Mouse (Mus musculus) right cerebral cortex, adult 2 months (tissue): Measurements from ENCODE around the gene Rnase1.
A peak's percentile ranks its signal among the peaks of the same experiment; 100 is the strongest.
"Not testable (repeated sequence)": the region's sequence is repeated elsewhere in the genome, so short reads cannot be mapped to it uniquely, and the experiment has no call there.

Source experiments
- DNase-seq, 2 experiments: peaks; one replicate each; pipeline ENCODE4 v3.0.0; 2021 to 2022; ENCODE audit warnings: low spot score in 2 of 2

Rnase1 gene

DNA sequence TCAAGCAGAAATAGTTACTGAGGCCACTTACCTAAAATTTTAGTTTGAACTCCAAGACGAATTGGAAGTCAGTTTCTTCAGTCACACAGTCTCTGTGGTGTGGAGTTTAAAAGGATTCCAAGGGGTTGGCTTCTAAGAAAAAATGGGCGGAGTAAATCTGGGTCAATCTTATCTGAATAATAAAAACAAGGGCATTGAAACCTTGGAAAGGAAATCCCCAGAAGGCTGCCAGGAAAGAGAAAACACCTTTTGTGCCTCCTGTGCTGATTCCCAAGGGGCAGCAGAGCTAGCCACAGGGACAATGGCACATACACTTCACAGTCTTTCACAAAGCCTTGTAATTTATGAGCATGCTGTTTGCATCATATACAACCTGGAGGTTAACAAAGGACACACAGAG lies at the start of gene Rnase1:
TSS of gene Rnase1 (minus strand) at position 101 of the 400 bp plus-strand sequence.
- no peak for DNase-seq

DNA sequence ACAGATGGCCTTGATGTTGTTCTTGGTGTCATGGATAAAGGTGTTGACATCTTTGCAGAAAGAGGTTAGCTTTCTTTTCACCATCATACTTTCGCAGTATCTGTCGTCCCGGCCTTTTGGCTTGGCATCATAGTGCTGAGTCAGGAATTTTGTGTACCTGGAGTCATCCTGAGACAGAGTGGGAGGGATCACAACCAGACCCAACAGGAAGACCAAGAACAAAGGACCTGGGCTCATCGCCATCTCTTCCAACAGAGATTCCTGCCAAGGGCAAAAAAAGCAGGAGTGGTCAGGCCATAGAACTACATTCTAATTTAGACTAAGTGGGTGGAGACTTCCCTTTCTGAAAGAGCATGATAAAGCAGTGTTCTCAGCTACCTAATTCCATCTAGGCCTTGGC lies 49.1 kb upstream of the Rnase1 start:
- no peak for DNase-seq

DNA sequence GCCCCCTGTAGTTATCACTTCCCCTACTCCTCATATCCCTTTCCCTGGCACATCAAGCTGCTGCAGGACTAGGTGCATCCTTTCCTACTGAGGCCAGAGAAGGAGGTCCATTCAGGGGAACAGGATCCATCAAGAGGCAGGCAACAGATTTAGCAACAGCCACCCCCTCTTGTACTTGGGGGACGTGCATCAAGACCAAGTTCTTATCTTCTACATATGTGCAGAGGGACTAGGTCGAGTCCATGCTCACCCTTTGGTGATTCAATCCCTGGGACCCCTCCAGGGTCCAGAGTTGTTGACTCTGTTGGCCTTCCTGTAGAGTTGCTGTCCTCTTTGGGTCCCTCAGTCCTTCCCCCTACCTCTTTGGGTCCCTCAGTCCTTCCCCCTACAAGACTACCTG lies 34.5 kb upstream of the Rnase1 start:
- DNase-seq, result not testable (repeated sequence)

DNA sequence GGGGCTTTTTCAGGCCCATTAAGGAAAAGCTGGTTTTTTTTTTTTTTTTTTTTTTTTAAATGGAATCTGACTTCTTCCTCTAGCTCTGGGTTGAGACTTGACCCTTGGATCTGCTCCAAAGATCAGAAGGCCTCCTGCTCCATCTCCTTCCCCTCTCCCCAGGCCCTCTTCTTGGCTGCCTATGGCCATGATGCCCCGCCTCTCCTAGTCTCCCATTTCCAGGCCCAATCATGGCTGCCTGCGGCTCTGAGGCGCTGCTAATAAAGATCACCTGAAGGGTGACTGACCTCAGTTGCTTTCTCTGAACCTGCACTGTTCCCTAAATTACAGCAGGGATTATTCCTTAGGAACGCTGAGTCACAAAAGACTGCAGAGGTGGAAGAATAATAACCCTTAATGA lies 27.3 kb upstream of the Rnase1 start:
- DNase-seq, result no peak

- DNase-seq, result peak; percentile 7 to 9
These were observed 26.4 kb upstream of the Rnase1 start for GRCm38 (mm10) chr14:51172947-51173346.

DNA sequence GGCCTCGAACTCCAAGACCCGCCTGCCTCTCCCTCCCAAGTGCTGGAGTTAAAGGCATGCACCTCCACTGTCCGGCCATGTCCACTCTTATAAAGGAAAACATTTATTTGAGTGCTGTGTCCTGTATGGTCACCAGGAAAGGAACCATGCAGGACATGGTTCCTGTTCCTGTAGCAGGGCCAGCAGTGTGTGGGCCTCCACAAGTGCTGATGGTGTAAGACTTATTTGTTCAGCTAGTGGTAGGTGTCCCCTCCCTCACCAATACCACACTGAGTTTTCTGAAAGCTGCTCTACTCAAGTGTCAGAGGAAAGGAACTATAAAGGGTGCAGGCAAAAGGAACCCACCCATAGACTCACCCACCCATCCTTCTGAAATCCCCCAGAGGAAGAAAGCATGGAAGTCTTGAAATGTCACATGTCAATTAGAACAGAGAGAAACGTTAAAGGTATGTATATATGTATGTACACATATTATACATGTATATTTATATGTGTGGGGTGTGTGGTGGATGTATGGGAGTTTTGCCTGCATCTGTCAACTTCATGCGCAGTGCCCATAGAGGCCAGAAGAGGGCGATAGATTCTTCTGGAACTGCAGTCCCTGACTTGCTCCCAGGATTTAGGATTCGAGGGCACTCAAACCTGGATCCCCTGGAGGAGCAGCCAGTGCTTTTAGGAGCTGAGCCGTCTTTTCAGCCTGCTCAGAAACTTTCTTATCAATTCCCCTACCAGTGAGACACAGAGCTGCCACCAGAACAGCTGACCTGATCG lies 25.7 kb upstream of the Rnase1 start:
- DNase-seq, result peak; percentile 15 to 26

DNA sequence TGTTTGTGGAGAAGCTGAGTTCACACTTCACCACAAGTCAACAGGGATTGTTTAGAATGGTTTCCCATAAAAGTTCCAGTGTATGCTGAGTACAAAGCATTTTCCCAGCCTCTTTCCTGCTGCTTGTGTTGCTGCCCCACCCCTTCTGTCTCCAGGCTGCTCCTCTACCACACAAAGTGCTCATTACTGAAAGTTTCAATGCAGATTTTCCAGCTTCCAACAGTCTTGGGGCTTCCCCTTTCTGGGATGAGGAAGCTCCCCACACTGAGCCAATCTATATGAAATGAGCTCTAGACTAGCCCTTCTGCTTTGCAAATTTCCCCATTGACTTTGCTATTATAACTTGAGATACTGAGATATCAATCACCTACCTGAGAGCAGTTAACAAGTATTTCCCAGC lies 19.5 kb upstream of the Rnase1 start:
- DNase-seq, result no peak

DNA sequence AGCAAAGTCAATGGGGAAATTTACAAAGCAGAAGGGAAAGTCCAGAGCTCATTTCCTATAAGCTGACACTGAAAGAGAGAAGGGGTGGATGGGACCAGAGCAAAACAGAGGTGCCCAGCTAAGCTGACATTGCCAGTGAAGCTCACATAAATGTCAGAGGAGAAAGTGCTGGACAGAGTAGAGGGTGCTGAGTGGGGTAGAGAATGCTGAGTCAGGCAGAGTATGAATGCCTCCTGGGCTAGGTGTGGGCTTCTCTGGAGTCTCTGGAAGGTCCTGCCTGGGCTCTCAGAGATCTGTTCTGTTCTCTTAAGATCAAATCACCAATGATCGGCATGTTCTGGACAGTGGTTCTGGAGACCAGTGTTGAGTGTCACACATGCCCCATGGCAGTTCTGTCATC lies 18.9 kb upstream of the Rnase1 start:
- DNase-seq, result no peak

GRCm38 (mm10) chr14:51163323-51163722 lies 16.7 kb upstream of the Rnase1 start:
- DNase-seq, result not testable (repeated sequence)

DNA sequence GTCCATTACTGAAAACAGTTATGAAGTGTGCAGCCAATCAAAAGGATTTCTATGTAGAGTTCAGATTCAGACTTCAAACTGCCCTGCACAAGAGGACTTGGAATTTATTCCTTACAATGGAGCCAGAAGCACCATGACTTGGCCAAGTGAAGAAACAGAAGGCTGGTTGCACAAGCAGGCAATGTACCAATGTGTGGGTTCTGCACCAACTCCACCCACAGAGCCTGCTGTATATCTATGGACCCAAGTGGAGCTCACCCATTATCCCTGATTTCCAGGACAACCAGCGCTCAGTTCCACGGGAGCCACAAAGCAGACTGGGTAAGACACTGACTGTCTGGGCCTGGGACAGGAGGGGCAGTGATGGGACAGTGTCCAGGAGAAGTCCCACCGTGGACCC lies 15.4 kb upstream of the Rnase1 start, which contains the start of gene Rnase2b:
TSS of gene Rnase2b (plus strand) at position 285 of the 400 bp plus-strand sequence.
- not testable (repeated sequence) for DNase-seq

- no peak for DNase-seq
These were observed 10.5 kb upstream of the Rnase1 start for GRCm38 (mm10) chr14:51157072-51157471.

DNA sequence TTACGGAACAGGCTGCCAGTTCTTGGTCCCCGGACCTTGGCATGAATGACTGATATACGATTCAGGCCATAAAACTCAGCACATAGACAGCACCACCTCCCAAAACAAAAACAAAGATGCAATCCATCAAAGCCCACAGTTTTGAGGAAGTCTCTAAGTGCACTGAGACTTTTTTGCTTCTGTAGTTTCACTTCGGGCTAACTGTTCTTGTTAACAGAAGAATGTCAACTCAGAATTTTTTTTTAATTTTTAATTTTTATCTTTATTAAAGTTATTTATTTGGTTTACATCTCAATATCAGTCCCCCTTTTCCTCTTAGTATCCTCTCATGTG lies 10.1 kb upstream of the Rnase1 start:
- no peak for DNase-seq

GRCm38 (mm10) chr14:51156056-51156735 lies 9.6 kb upstream of the Rnase1 start:
- DNase-seq, result no peak

GRCm38 (mm10) chr14:51152249-51152870 lies 5.8 kb upstream of the Rnase1 start:
- DNase-seq, result no peak

DNA sequence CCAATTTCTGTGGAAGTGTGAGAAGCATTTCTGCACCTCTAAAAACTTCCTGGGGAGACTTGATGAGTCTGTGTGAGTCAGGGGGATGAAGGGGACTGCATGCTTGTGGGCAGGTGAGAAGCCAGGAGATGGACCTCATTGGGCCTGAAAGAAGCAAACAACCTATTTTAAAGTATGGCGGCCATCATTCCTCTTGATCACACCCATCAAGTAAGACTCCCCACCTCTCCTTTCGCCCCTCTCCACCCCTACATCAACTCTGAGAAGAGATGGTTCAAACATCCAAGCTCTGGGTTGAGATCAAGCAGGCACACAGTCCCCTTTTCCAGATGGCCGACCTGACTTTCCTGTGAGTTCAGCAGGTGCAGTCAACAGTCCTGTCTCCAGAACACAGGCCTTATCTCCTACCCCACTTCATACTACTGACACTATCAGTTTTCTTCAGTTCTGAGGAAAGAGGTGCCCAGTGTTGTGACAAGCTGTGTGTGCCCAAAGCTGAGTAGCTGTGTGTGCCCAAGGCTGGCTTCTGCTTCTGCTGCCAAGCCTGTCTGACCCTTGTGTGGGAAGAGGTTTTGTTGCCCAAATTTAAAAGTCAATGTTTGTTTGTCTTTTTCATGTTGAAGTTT lies 3.7 kb upstream of the Rnase1 start:
- no peak for DNase-seq

DNA sequence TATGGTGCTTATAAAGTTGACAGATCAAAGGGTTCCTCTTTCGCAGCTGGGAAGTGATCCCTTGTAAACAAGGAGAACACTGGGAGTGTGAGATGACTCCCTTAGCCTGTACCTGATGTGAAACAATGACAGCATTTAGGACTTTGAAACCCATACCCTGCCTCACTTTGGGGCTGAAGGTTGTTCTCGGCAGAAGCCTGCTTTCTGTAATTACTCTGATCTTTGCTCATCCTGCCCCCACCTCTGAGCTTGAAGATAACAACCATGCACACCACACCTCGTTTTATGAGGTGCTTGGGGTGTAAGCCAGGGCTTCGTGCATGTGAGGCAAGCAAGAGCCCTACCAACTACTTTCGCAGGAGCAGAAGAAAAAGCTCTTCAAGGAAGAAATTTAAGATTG lies 2.6 kb upstream of the Rnase1 start:
- no peak for DNase-seq

DNA sequence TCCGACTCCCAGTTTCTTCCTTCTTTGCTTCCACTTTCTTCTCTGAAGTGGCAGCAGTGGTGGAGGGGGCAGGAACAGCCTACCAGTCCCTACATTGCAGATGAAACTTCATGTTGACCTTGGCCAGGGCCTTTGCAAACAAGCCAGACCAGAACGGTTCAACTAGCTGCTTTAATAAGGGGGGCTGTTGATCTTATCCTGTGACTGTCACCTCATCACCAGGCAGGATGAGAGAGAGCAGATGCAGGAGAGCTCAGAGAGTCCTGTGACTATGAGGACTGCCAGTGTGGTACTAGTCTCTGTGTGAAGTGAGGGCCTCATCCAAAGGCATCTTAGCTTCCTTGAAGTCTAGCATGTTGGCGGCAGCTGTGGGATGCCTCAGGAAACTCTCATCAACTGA lies 1.4 kb upstream of the Rnase1 start:
- DNase-seq, result no peak

GRCm38 (mm10) chr14:51145521-51145920 lies 1.1 kb downstream of the Rnase1 start:
- DNase-seq, result peak in 1 of 2 experiments; percentile 13

- no peak for DNase-seq
These were observed 2.1 kb downstream of the Rnase1 start for GRCm38 (mm10) chr14:51144451-51144850.

GRCm38 (mm10) chr14:51143937-51144336 lies 2.6 kb downstream of the Rnase1 start:
- no peak for DNase-seq

GRCm38 (mm10) chr14:51143287-51143686 lies 3.3 kb downstream of the Rnase1 start:
- DNase-seq, result peak; percentile 20 to 33

GRCm38 (mm10) chr14:51142568-51142967 lies 4.0 kb downstream of the Rnase1 start:
- no peak for DNase-seq
